Mouse (Mus musculus) MEL (cell line): ENCODE results near the gene Peli2. TPM values are rescaled to one million over a fixed set of nuclear protein-coding genes. Genes with fewer than 3 reads are reported as not detected.

Experiments used
- DNase-seq: peaks from one replicate; pipeline ENCODE4 v3.0.0; 2011; ENCODE audit warnings: low read depth, low spot score
- H3K27ac ChIP-seq: 2 replicates; pipeline ENCODE4 v1.5.1; 2012; ENCODE audit warnings: low read depth, mild to moderate bottlenecking, control low read depth, low read length, moderate library complexity; ENCODE audit not compliant: control insufficient read depth
- H3K27me3 ChIP-seq, 2 experiments: fragments of 150-350 bp in 1 of 2; sonication (generic) in 1 of 2; 2 replicates each; pipeline ENCODE4 v1.6.1; 2012; ENCODE audit warnings: low read length in 2 of 2, mild to moderate bottlenecking in 2 of 2, improper control_type of control experiment in 1 of 2, moderate library complexity in 1 of 2; ENCODE audit not compliant: insufficient read depth in 2 of 2, control insufficient read depth in 1 of 2
- H3K36me3 ChIP-seq, 2 experiments: 2 replicates each; pipeline ENCODE4 v1.6.1; 2012 to 2014; ENCODE audit warnings: low read length in 2 of 2, improper control_type of control experiment in 1 of 2, inconsistent platforms in 1 of 2, mild to moderate bottlenecking in 1 of 2; ENCODE audit not compliant: insufficient read depth in 2 of 2, control insufficient read depth in 1 of 2
- H3K4me1 ChIP-seq, 2 experiments: fragments of 150-350 bp in 1 of 2; sonication (generic) in 1 of 2; 2 replicates each; pipeline ENCODE4 v1.6.1; 2012; ENCODE audit warnings: low read length in 2 of 2, improper control_type of control experiment in 1 of 2, mild to moderate bottlenecking in 1 of 2; ENCODE audit not compliant: insufficient read depth in 2 of 2, control insufficient read depth in 1 of 2
- H3K4me3 ChIP-seq, 2 experiments: fragments of 150-350 bp in 1 of 2; sonication (generic) in 1 of 2; 2 replicates each; pipeline ENCODE4 v1.5.1; 2012; ENCODE audit warnings: low read depth in 2 of 2, low read length in 2 of 2, mild to moderate bottlenecking in 2 of 2, moderate library complexity in 2 of 2, control low read depth in 1 of 2, improper control_type of control experiment in 1 of 2; ENCODE audit not compliant: control insufficient read depth in 1 of 2, insufficient read depth in 1 of 2
- H3K79me2 ChIP-seq: 2 replicates; pipeline ENCODE4 v1.6.1; 2012; ENCODE audit warnings: mild to moderate bottlenecking, low read length, moderate library complexity; ENCODE audit not compliant: control insufficient read depth, poor library complexity, insufficient read depth
- H3K9ac ChIP-seq: 2 replicates; pipeline ENCODE4 v1.6.1; 2012; ENCODE audit warnings: low read depth, mild to moderate bottlenecking, control low read depth, low read length, moderate library complexity; ENCODE audit not compliant: control insufficient read depth, poor library complexity, severe bottlenecking
- H3K9me3 ChIP-seq: fragments of 150-350 bp; sonication (generic); replicated peaks from 2 replicates; pipeline ENCODE4 v1.6.1; 2012; ENCODE audit warnings: mild to moderate bottlenecking, low read length, improper control_type of control experiment, moderate library complexity; ENCODE audit not compliant: insufficient read depth
- BHLHE40 ChIP-seq: IDR thresholded peaks from 2 replicates; pipeline ENCODE4 v1.6.1; 2012; ENCODE audit warnings: low read depth, mild to moderate bottlenecking, inconsistent platforms, low read length, improper control_type of control experiment, borderline replicate concordance
- CHD1 ChIP-seq: IDR thresholded peaks from 2 replicates; pipeline ENCODE4 v1.6.1; 2012; ENCODE audit warnings: low read depth, mild to moderate bottlenecking, inconsistent platforms, low read length, improper control_type of control experiment
- CTCF ChIP-seq, 3 experiments: IDR thresholded peaks in 2 of 3; conservative IDR thresholded peaks in 1 of 3; 2 replicates each; pipeline ENCODE4 v1.5.1; 2011 to 2012; ENCODE audit warnings: low read length in 3 of 3, low read depth in 2 of 3, mild to moderate bottlenecking in 2 of 3, improper control_type of control experiment in 1 of 3, inconsistent platforms in 1 of 3, mixed read lengths in 1 of 3, moderate library complexity in 1 of 3; ENCODE audit not compliant: control insufficient read depth in 1 of 3, insufficient read depth in 1 of 3, poor library complexity in 1 of 3, severe bottlenecking in 1 of 3
- ETS1 ChIP-seq: IDR thresholded peaks from 2 replicates; pipeline ENCODE4 v1.6.1; 2012; ENCODE audit warnings: low read depth, mild to moderate bottlenecking, inconsistent platforms, low read length, improper control_type of control experiment, moderate library complexity
- GABPA ChIP-seq: IDR thresholded peaks from 2 replicates; pipeline ENCODE4 v1.6.1; 2012; ENCODE audit warnings: low read depth, mild to moderate bottlenecking, inconsistent platforms, low read length, improper control_type of control experiment, moderate library complexity
- GATA1 ChIP-seq: IDR thresholded peaks from 2 replicates; pipeline ENCODE4 v1.6.1; 2011; ENCODE audit warnings: low read depth, low read length, improper control_type of control experiment
- KAT2A ChIP-seq: conservative IDR thresholded peaks from 2 replicates; pipeline ENCODE4 v1.6.1; 2012; ENCODE audit warnings: low read depth, low read length, improper control_type of control experiment, inconsistent platforms
- MAZ ChIP-seq: IDR thresholded peaks from 2 replicates; pipeline ENCODE4 v1.6.1; 2012; ENCODE audit warnings: low read depth, mild to moderate bottlenecking, inconsistent platforms, low read length, improper control_type of control experiment
- MXI1 ChIP-seq: IDR thresholded peaks from 2 replicates; pipeline ENCODE4 v1.6.1; 2011; ENCODE audit warnings: mild to moderate bottlenecking, low read depth, low read length, improper control_type of control experiment
- MYC ChIP-seq: IDR thresholded peaks from 2 replicates; pipeline ENCODE4 v1.6.1; 2011; ENCODE audit warnings: low read depth, mild to moderate bottlenecking, low read length, improper control_type of control experiment, moderate library complexity
- POLR2AphosphoS2 ChIP-seq: IDR thresholded peaks from 2 replicates; pipeline ENCODE4 v1.6.1; 2011; ENCODE audit warnings: low read length, improper control_type of control experiment
- USF2 ChIP-seq, 2 experiments: IDR thresholded peaks; 2 replicates each; pipeline ENCODE4 v1.6.1; 2011 to 2012; ENCODE audit warnings: improper control_type of control experiment in 2 of 2, low read length in 2 of 2, borderline replicate concordance in 1 of 2, inconsistent platforms in 1 of 2, low read depth in 1 of 2, mild to moderate bottlenecking in 1 of 2; ENCODE audit not compliant: insufficient read depth in 1 of 2
- ZKSCAN1 ChIP-seq: IDR thresholded peaks from 2 replicates; pipeline ENCODE4 v1.6.1; 2012; ENCODE audit warnings: low read depth, mild to moderate bottlenecking, inconsistent platforms, low read length, improper control_type of control experiment, moderate library complexity
- ZMIZ1 ChIP-seq: IDR thresholded peaks from 2 replicates; pipeline ENCODE4 v1.6.1; 2012; ENCODE audit warnings: low read depth, mild to moderate bottlenecking, inconsistent platforms, low read length, improper control_type of control experiment, moderate library complexity
- polyA plus RNA-seq, 2 experiments: library from polyadenylated mRNA; stranded (reverse) in 1 of 2; unstranded in 1 of 2; fragments of >175 nt in 1 of 2; fragments of >200 nt in 1 of 2; gene quantifications; 2 replicates each; pipeline versions ENCODE4 v1.2.1 to v1.2.4; 2012; ENCODE audit warnings: low replicate concordance in 2 of 2, low read depth in 1 of 2; ENCODE audit not compliant: insufficient read length in 2 of 2, insufficient read depth in 1 of 2, missing spikeins in 1 of 2
- total RNA-seq: library from RNA; depleted of rRNA; stranded (reverse); fragments of 300-350 nt; gene quantifications from 2 replicates; pipeline ENCODE4 v1.2.3, GENCODE M21; 2012

The Peli2 gene
- total and polyA plus RNA-seq, 3 experiments, result not detected

DNA sequence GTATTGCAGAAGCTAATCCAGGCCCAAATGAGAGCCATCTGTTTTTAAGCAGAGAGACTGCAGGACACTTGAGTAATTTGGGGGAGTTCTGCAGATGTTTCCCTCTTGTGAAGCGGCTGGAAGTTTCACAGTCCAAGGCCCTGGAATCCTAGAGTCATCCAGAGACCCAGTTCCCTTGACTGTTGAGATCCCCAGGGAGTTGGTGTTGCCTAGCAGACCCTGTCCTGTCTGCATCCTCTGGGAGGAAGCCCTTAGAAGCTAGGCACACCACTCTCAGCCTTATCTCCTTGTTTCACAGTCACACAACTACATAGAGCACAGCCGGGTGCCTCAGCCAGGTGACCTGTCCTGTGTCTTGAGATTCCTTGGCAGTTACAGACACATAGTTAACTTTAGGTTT is 30.9 kb downstream of the Peli2 start:
- Histone ChIP-seq H3K4me1 (no peaks in the 10 kb centered on the region), H3K27me3 (no peaks in the 10 kb centered on the region), H3K79me2 (no peaks in the 10 kb centered on the region), H3K9me3 (no peaks in the 10 kb centered on the region), H3K36me3 (no peaks in the 10 kb centered on the region), H3K4me3 (no peak overlapping the region), H3K9ac (no peak overlapping the region), H3K27ac (no peak overlapping the region)
- no peak for TF ChIP-seq ZMIZ1
- no peak for TF ChIP-seq CTCF (IDR thresholded peaks at IDR 0.05 in 2 of 3, conservative IDR thresholded peaks at IDR 0.05 in 1 of 3; ENCODE audit: control insufficient read depth in 1 of 3, insufficient read depth in 1 of 3, low read depth in 2 of 3, low read length in 3 of 3, poor library complexity in 1 of 3, severe bottlenecking in 1 of 3)
- no peak for TF ChIP-seq ETS1
- TF ChIP-seq KAT2A, result no peak
- no peak for TF ChIP-seq GABPA
- DNase-seq, result no peak

DNA sequence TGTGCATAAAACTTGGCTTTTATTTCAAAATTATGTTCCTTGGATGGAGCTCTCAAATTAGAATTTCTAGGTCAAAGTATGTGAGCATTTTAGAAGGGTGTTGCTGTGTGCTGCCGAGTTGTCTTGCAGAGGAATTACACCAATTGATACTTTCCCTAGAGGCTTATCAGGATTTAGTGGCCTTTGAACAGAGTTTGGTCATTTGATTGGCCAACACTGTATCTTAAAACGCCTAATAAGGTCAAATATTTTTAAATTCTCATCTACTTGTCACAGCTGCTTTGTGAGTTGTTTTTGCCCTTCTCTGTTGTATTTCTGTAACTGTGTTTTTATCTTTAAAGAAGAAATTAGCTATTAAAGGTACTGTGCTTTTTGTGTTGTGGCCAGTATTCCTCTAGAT is 32.4 kb downstream of the Peli2 start:
- Histone ChIP-seq H3K79me2 (no peaks in the 10 kb centered on the region), H3K4me3 (no peak overlapping the region), H3K4me1 (no peaks in the 10 kb centered on the region), H3K9ac (no peak overlapping the region)
- DNase-seq, result no peak
- TF ChIP-seq MYC, result no peak
- no peak for TF ChIP-seq MXI1
- no peak for TF ChIP-seq ZKSCAN1
- TF ChIP-seq GABPA, result no peak
- no peak for TF ChIP-seq USF2 (IDR thresholded peaks at IDR 0.05; ENCODE audit: borderline replicate concordance in 1 of 2, insufficient read depth in 1 of 2, low read depth in 1 of 2, low read length in 2 of 2)
- TF ChIP-seq CTCF (IDR thresholded peaks at IDR 0.05 in 2 of 3, conservative IDR thresholded peaks at IDR 0.05 in 1 of 3; ENCODE audit: control insufficient read depth in 1 of 3, insufficient read depth in 1 of 3, low read depth in 2 of 3, low read length in 3 of 3, poor library complexity in 1 of 3, severe bottlenecking in 1 of 3), result no peak
- TF ChIP-seq POLR2AphosphoS2, result no peak
- TF ChIP-seq MAZ, result no peak
- no peak for TF ChIP-seq CHD1
- TF ChIP-seq GATA1, result no peak
- no peak for TF ChIP-seq BHLHE40
- TF ChIP-seq, all 39 proteins: peak for 0
- Histone ChIP-seq H3K27ac (no peak overlapping the region), H3K36me3 (no peaks in the 10 kb centered on the region), H3K9me3 (no peaks in the 10 kb centered on the region), H3K27me3 (no peaks in the 10 kb centered on the region)
